Mouse (Mus musculus): ENCODE measurements around the gene Smap2.

GRCm38 (mm10) chr4:120930736-120931135 lies 86.3 kb downstream of the Smap2 start:
- TF ChIP-seq POLR2A (IDR thresholded peaks at IDR 0.05; ENCODE audit: low read depth, low read length): no peak
- no peak for TF ChIP-seq CTCF (IDR thresholded peaks at IDR 0.05; ENCODE audit: borderline replicate concordance, insufficient read depth, low read length)

Data from embryonic fibroblast, embryonic 13.5 days (primary cell).